Mouse (Mus musculus): ENCODE data around the gene Phldb2. TPM values are rescaled to one million over a fixed set of nuclear protein-coding genes. Genes with fewer than 3 reads are reported as not detected.

Phldb2 gene
- total and polyA plus RNA-seq, 3 experiments = not detected

GRCm38 (mm10) chr16:45870651-45871050, 82.7 kb downstream of the Phldb2 start:
- no peaks in the 10 kb centered on the region for H3K27me3 ChIP-seq (ENCODE audit: control insufficient read depth in 1 of 2, insufficient read depth in 2 of 2, low read length in 2 of 2)
- no peak overlapping the region for H3K27ac ChIP-seq (ENCODE audit: control insufficient read depth, low read depth, low read length)
- DNase-seq (ENCODE audit: low read depth, low spot score) = no peak

GRCm38 (mm10) chr16:45869044-45869443, 84.4 kb downstream of the Phldb2 start:
- no peaks in the 10 kb centered on the region for H3K27me3 ChIP-seq (ENCODE audit: control insufficient read depth in 1 of 2, insufficient read depth in 2 of 2, low read length in 2 of 2)
- no peak for DNase-seq (ENCODE audit: low read depth, low spot score)
- H3K9ac ChIP-seq (ENCODE audit: control insufficient read depth, low read depth, low read length, poor library complexity, severe bottlenecking) = no peak overlapping the region
- no peaks in the 10 kb centered on the region for H3K9me3 ChIP-seq (replicated peaks; ENCODE audit: insufficient read depth, low read length)
- no peaks in the 10 kb centered on the region for H3K36me3 ChIP-seq (ENCODE audit: control insufficient read depth in 1 of 2, insufficient read depth in 2 of 2, low read length in 2 of 2)
- H3K27ac ChIP-seq (ENCODE audit: control insufficient read depth, low read depth, low read length) = no peak overlapping the region
- TF ChIP-seq MEF2A (IDR thresholded peaks at IDR 0.05; ENCODE audit: extremely low read depth, insufficient replicate concordance, low read depth, low read length, poor library complexity, severe bottlenecking) (no peak), MAFK (IDR thresholded peaks at IDR 0.05; ENCODE audit: borderline replicate concordance, low read depth, low read length) (no peak), NRF1 (IDR thresholded peaks at IDR 0.05; ENCODE audit: insufficient read depth, low read depth, low read length, poor library complexity, severe bottlenecking) (no peak)
- no peaks in the 10 kb centered on the region for H3K79me2 ChIP-seq (ENCODE audit: control insufficient read depth, insufficient read depth, low read length, poor library complexity)
- no peaks in the 10 kb centered on the region for H3K4me1 ChIP-seq (ENCODE audit: control insufficient read depth in 1 of 2, insufficient read depth in 2 of 2, low read length in 2 of 2)
- no peak overlapping the region for H3K4me3 ChIP-seq (ENCODE audit: control insufficient read depth in 1 of 2, insufficient read depth in 1 of 2, low read depth in 2 of 2, low read length in 2 of 2)

More at GRCm38 (mm10) chr16:45870651-45871050, 82.7 kb downstream of the Phldb2 start:
- no peaks in the 10 kb centered on the region for H3K36me3 ChIP-seq (ENCODE audit: control insufficient read depth in 1 of 2, insufficient read depth in 2 of 2, low read length in 2 of 2)
- no peaks in the 10 kb centered on the region for H3K4me1 ChIP-seq (ENCODE audit: control insufficient read depth in 1 of 2, insufficient read depth in 2 of 2, low read length in 2 of 2)
- no peak overlapping the region for H3K9ac ChIP-seq (ENCODE audit: control insufficient read depth, low read depth, low read length, poor library complexity, severe bottlenecking)
- no peaks in the 10 kb centered on the region for H3K79me2 ChIP-seq (ENCODE audit: control insufficient read depth, insufficient read depth, low read length, poor library complexity)
- TF ChIP-seq TBP (IDR thresholded peaks at IDR 0.05; ENCODE audit: low read depth, low read length) (no peak), USF1 (IDR thresholded peaks at IDR 0.05; ENCODE audit: low read depth, low read length) (no peak), ZC3H11A (IDR thresholded peaks at IDR 0.05; ENCODE audit: low read depth, low read length) (no peak), ELF1 (IDR thresholded peaks at IDR 0.05; ENCODE audit: low read depth, low read length) (no peak), ZNF384 (IDR thresholded peaks at IDR 0.05; ENCODE audit: low read depth, low read length) (no peak), ETS1 (IDR thresholded peaks at IDR 0.05; ENCODE audit: low read depth, low read length) (no peak), MYC (IDR thresholded peaks at IDR 0.05; ENCODE audit: low read depth, low read length) (no peak), POLR2AphosphoS5 (IDR thresholded peaks at IDR 0.05; ENCODE audit: borderline replicate concordance, low read depth, low read length) (no peak)
- no peak overlapping the region for H3K4me3 ChIP-seq (ENCODE audit: control insufficient read depth in 1 of 2, insufficient read depth in 1 of 2, low read depth in 2 of 2, low read length in 2 of 2)
- no peaks in the 10 kb centered on the region for H3K9me3 ChIP-seq (replicated peaks; ENCODE audit: insufficient read depth, low read length)

GRCm38 (mm10) chr16:45857277-45857863, 96.0 kb downstream of the Phldb2 start:
- Histone ChIP-seq H3K27me3 (ENCODE audit: control insufficient read depth in 1 of 2, insufficient read depth in 2 of 2, low read length in 2 of 2) (no peaks in the 10 kb centered on the region), H3K9ac (ENCODE audit: control insufficient read depth, low read depth, low read length, poor library complexity, severe bottlenecking) (no peak overlapping the region), H3K79me2 (ENCODE audit: control insufficient read depth, insufficient read depth, low read length, poor library complexity) (no peaks in the 10 kb centered on the region), H3K4me1 (ENCODE audit: control insufficient read depth in 1 of 2, insufficient read depth in 2 of 2, low read length in 2 of 2) (no peaks in the 10 kb centered on the region), H3K4me3 (ENCODE audit: control insufficient read depth in 1 of 2, insufficient read depth in 1 of 2, low read depth in 2 of 2, low read length in 2 of 2) (no peak overlapping the region), H3K27ac (ENCODE audit: control insufficient read depth, low read depth, low read length) (no peak overlapping the region), H3K9me3 (replicated peaks; ENCODE audit: insufficient read depth, low read length) (no peaks in the 10 kb centered on the region), H3K36me3 (ENCODE audit: control insufficient read depth in 1 of 2, insufficient read depth in 2 of 2, low read length in 2 of 2) (no peaks in the 10 kb centered on the region)
- TF ChIP-seq ZKSCAN1 (IDR thresholded peaks at IDR 0.05; ENCODE audit: low read depth, low read length) (no peak), MYB (IDR thresholded peaks at IDR 0.05; ENCODE audit: low read depth, low read length) (no peak), ZC3H11A (IDR thresholded peaks at IDR 0.05; ENCODE audit: low read depth, low read length) (no peak), MYC (IDR thresholded peaks at IDR 0.05; ENCODE audit: low read depth, low read length) (no peak), BHLHE40 (IDR thresholded peaks at IDR 0.05; ENCODE audit: borderline replicate concordance, low read depth, low read length) (no peak), POLR2A (IDR thresholded peaks at IDR 0.05; ENCODE audit: control insufficient read depth in 1 of 2, insufficient read depth in 1 of 2, low read depth in 1 of 2, low read length in 2 of 2, poor library complexity in 1 of 2) (no peak), MAZ (IDR thresholded peaks at IDR 0.05; ENCODE audit: low read depth, low read length) (no peak)
- DNase-seq (ENCODE audit: low read depth, low spot score) = no peak
